Mouse (Mus musculus): ENCODE measurements at regions not wholly inside any gene's neighbourhood (a gene's known extent, or its start where the extent isn't known, plus 50 kb on each side); places are given as distances from the start of the nearest gene placed in this dataset.
"Not testable (repeated sequence)": the region's sequence is repeated elsewhere in the genome, so short reads cannot be mapped to it uniquely, and the experiment has no call there.

DNA sequence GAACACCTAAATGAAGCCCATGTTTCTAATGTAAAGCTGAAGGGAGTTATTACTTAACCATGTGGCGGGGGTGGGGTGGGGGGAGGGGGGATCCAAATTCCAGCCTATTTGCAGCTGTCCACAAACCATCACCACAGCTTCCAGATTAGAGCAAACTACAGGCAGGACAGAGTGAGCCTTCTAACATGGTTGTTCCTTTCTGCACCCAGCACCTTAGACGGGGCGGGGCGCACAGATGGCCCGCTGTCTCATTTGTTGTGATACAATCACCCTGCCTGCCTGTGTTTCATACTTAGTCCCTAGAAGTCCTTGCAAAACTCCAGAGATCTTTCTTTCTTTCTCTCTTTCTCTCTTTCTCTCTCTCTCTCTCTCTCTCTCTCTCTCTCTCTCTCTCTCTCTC lies 182.8 kb upstream of the Arhgap18 start:
- Histone ChIP-seq H3K4me1 (ENCODE audit: control insufficient read depth, insufficient read depth, low read length) (no peaks in the 10 kb centered on the region; the same call in 1 of the 2 replicates), H3K4me3 (ENCODE audit: insufficient read depth, low read length) (no peak overlapping the region), H3K27ac (ENCODE audit: insufficient read depth, low read length) (no peak overlapping the region)
- TF ChIP-seq CTCF (IDR thresholded peaks at IDR 0.05; ENCODE audit: borderline replicate concordance, insufficient read depth, low read length) = no peak
- no peak for TF ChIP-seq POLR2A (IDR thresholded peaks at IDR 0.05; ENCODE audit: low read depth, low read length)

DNA sequence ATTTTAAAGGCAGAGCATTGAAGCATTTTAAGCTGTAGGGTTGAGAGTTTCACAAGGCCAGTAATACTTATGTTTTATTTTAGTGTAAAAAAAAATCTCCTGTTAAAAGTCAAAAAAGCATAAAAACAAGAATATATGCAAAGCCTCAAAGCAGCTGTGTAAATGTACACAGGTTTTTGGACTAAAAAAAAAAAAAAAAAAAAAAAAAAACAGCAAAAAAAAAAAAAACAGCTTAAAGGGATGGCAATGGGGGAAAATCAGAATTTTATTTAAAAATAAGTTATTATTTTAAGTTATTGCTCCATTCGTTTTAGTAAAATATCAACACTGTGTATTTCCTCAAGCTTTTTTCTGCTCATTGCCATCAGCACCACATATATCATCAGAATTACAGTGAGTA lies 181.8 kb upstream of the Arhgap18 start:
- Histone ChIP-seq H3K4me3 (ENCODE audit: insufficient read depth, low read length) (no peak overlapping the region), H3K4me1 (ENCODE audit: control insufficient read depth, insufficient read depth, low read length) (no peaks in the 10 kb centered on the region; the same call in 1 of the 2 replicates), H3K27ac (ENCODE audit: insufficient read depth, low read length) (no peak overlapping the region)
- TF ChIP-seq POLR2A (IDR thresholded peaks at IDR 0.05; ENCODE audit: low read depth, low read length) (no peak), CTCF (IDR thresholded peaks at IDR 0.05; ENCODE audit: borderline replicate concordance, insufficient read depth, low read length) (no peak)

DNA sequence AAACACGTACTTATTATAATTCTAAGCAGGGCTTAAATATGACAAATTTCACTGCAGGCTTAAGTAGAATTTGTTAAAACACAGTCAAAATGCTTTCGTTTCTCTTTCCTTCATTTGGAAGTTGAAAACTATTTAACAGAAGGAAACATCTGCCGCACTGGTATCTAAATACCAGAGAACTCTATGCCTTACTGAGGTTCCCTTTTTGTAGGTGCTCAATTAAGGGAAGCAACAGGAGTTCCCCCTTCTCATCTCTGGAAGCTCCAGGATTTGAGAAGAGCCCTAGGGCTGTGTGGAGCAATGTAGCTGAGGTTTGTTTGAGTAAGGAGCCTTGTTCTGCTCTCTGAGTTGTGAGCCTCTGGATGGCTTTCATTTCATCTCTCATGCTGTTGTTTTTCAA lies 177.1 kb upstream of the Arhgap18 start:
- Histone ChIP-seq H3K4me3 (ENCODE audit: insufficient read depth, low read length) (no peak overlapping the region), H3K4me1 (ENCODE audit: control insufficient read depth, insufficient read depth, low read length) (no peaks in the 10 kb centered on the region), H3K27ac (ENCODE audit: insufficient read depth, low read length) (no peak overlapping the region)
- TF ChIP-seq POLR2A (IDR thresholded peaks at IDR 0.05; ENCODE audit: low read depth, low read length) = no peak
- TF ChIP-seq CTCF (IDR thresholded peaks at IDR 0.05; ENCODE audit: borderline replicate concordance, insufficient read depth, low read length) = no peak

DNA sequence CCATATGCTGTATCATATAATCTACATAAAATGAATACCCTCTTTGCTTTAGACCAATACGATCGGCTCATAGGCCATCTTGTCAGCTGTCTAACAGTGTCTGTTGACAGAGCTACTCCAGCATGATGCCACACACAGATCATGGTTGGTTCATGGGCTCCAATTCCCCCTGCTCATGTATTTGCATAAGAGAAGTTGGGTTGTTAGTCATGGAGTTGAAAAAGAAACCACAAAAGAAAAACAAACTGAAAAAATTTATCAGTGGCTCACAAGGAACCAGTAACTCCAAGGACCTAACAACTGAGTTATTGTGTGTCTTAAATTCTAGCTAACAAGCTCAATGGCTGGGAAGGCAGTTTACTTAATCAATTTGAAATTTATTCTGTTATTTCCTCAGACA lies 176.1 kb upstream of the Arhgap18 start:
- TF ChIP-seq POLR2A (IDR thresholded peaks at IDR 0.05; ENCODE audit: low read depth, low read length) = no peak
- no peak for TF ChIP-seq CTCF (IDR thresholded peaks at IDR 0.05; ENCODE audit: borderline replicate concordance, insufficient read depth, low read length)
- H3K4me1 ChIP-seq (ENCODE audit: control insufficient read depth, insufficient read depth, low read length) = no peaks in the 10 kb centered on the region
- no peak overlapping the region for H3K4me3 ChIP-seq (ENCODE audit: insufficient read depth, low read length)
- H3K27ac ChIP-seq (ENCODE audit: insufficient read depth, low read length) = no peak overlapping the region

DNA sequence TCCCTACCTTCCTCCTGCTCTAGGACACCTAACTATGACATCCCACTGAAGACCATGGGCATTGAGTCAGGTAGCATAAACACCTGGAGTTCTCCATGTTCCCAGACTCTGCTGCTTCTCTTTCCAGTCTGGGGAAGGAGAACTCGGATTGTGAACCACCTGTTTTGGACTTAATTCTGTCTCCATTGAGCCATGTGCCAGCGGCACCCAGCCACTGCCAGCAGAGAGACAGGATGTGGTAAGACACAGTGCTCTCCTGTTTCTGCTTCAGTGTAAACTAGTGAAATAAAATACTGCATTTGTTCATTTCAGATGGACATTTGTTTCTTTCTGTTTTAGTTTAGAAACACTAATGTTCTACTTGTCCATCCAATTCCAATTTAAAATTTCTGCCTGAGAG lies 168.1 kb upstream of the Arhgap18 start:
- Histone ChIP-seq H3K27ac (ENCODE audit: insufficient read depth, low read length) (no peak overlapping the region), H3K4me1 (ENCODE audit: control insufficient read depth, insufficient read depth, low read length) (no peaks in the 10 kb centered on the region), H3K4me3 (ENCODE audit: insufficient read depth, low read length) (no peak overlapping the region)
- no peak for TF ChIP-seq POLR2A (IDR thresholded peaks at IDR 0.05; ENCODE audit: low read depth, low read length)
- no peak for TF ChIP-seq CTCF (IDR thresholded peaks at IDR 0.05; ENCODE audit: borderline replicate concordance, insufficient read depth, low read length)

DNA sequence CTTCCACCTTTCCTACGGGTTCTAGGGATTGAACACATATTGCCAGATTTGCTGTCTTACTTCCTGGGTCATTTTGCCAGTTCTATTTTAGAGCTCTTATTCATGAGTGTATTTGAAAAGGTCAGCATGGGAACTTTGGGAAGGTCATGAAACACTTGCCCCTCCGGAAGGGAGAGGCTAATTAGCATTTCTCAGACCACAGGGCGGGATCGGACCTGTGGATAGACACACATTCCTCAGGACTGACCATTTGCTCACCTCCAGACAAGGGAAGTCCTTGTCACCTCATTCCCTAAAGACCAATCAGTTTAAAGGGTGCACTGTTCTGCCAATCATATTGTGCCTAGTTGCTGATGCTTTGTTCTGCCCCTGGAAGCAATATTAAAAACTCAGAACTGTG lies 146.1 kb upstream of the Arhgap18 start:
- not testable (repeated sequence) for H3K4me3 ChIP-seq (ENCODE audit: insufficient read depth, low read length); H3K27ac ChIP-seq (ENCODE audit: insufficient read depth, low read length); H3K4me1 ChIP-seq (ENCODE audit: control insufficient read depth, insufficient read depth, low read length)

DNA sequence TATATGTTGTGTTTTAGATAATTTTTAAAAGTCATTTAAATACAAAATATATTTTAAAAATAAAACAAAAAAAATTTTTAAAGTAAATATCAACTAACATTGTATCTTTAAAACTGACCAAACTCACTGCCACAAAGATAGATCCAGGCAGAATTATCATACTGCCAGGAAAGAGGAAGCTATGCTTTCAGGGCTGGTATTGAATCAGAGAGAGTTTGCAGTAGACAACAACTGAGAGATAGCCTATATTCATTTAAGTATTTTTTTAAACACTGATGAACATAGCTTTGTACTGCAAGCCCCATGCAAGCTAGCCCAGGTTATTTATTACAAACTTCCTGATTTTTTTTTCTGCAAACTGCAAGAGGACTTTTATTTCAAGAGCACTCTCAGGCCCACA lies 142.0 kb upstream of the Arhgap18 start:
- no peak overlapping the region for H3K4me3 ChIP-seq (ENCODE audit: insufficient read depth, low read length)
- TF ChIP-seq CTCF (IDR thresholded peaks at IDR 0.05; ENCODE audit: borderline replicate concordance, insufficient read depth, low read length) (no peak), POLR2A (IDR thresholded peaks at IDR 0.05; ENCODE audit: low read depth, low read length) (no peak)
- no peaks in the 10 kb centered on the region for H3K4me1 ChIP-seq (ENCODE audit: control insufficient read depth, insufficient read depth, low read length)
- no peak overlapping the region for H3K27ac ChIP-seq (ENCODE audit: insufficient read depth, low read length)

DNA sequence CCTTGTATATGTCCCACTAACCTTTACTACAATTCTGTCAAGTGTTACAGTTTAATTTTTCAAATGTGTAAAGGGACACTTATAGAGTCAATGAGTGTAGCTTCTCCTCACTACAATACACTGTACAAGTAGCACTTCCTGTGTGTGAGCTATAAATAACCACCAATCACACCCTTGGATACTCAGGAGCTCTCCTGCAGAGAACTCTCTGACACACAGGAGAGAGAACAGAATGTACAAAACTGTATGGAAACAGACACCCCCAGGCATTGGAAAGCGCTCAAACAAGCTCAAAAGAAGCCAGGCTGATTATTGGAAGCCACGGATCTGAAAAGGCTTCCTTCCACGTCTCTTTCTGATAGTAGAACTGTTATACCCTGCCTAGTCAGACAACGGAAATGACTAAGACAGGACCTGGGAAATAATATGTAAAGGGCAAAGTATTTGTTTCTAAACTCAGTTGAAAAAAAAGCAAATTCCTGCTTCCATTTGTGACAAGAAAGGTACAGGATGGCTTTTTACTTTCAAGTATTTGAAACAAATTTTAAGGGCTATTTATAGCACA lies 122.9 kb upstream of the Arhgap18 start:
- no peak overlapping the region for H3K4me3 ChIP-seq (ENCODE audit: insufficient read depth, low read length)
- TF ChIP-seq POLR2A (IDR thresholded peaks at IDR 0.05; ENCODE audit: low read depth, low read length) (no peak), CTCF (IDR thresholded peaks at IDR 0.05; ENCODE audit: borderline replicate concordance, insufficient read depth, low read length) (no peak)
- H3K4me1 ChIP-seq (ENCODE audit: control insufficient read depth, insufficient read depth, low read length) = no peaks in the 10 kb centered on the region
- H3K27ac ChIP-seq (ENCODE audit: insufficient read depth, low read length) = no peak overlapping the region

DNA sequence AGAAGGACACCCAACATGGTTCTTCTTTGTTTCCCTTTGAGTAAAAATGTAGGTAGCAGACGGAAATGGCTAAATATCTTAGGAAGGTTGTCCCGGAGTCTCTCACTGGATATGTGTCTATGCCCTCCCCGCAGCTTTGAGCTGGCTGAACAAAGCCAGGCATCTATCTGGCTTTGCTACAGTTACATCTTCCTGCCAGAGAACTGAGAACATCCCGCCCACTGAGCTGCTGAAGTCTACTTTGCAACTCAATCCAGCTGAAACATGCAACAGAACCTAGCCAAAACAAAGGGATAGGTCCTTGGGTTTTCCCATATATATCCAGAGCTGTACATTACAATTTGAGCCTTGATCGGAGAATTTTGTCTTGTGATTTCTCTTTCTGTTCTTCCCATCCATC lies 121.0 kb upstream of the Arhgap18 start:
- Histone ChIP-seq H3K4me3 (ENCODE audit: insufficient read depth, low read length) (no peak overlapping the region), H3K4me1 (ENCODE audit: control insufficient read depth, insufficient read depth, low read length) (no peaks in the 10 kb centered on the region), H3K27ac (ENCODE audit: insufficient read depth, low read length) (no peak overlapping the region)
- no peak for TF ChIP-seq POLR2A (IDR thresholded peaks at IDR 0.05; ENCODE audit: low read depth, low read length)

DNA sequence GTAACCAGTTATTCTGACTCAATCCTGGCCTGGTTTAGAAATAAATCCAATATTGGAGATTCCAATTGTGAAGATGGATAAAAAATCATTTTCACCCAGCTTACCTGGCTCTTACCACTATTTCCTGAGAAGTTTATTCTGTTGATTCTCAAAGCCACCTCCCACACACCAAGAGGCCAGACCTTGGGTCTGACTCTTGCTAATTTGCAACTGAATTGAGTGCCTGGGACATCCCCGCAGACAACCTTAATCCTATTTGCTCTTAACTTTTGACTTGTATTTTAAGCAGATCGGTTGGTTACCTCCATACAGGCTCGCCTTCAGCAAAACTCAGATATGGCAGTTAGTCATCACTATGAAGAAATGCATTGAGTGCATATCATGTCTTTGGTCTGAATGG lies 115.8 kb upstream of the Arhgap18 start:
- Histone ChIP-seq H3K4me1 (ENCODE audit: control insufficient read depth, insufficient read depth, low read length) (no peaks in the 10 kb centered on the region), H3K4me3 (ENCODE audit: insufficient read depth, low read length) (no peak overlapping the region), H3K27ac (ENCODE audit: insufficient read depth, low read length) (no peak overlapping the region)
- TF ChIP-seq POLR2A (IDR thresholded peaks at IDR 0.05; ENCODE audit: low read depth, low read length) = no peak
- TF ChIP-seq CTCF (IDR thresholded peaks at IDR 0.05; ENCODE audit: borderline replicate concordance, insufficient read depth, low read length) = no peak

DNA sequence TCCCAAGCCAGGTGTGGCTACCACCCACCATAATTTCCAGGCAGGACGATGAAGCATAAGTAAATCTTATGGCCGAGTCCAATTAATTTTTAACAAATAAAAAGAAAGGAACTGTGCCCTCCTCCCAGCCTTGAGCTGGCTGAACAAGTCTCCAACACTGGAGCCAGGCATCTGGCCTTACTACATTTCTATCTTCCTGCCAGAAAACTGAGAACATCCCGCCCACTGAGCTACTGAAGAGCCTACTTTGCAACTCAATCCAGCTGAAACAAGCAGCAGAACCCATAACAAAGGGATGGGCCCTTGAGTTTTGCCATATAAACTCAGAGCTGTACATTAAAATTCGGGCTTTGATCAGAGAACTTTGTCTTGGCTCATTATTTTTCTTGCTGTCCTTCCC lies 115.2 kb upstream of the Arhgap18 start:
- Histone ChIP-seq H3K4me1 (ENCODE audit: control insufficient read depth, insufficient read depth, low read length) (no peaks in the 10 kb centered on the region), H3K4me3 (ENCODE audit: insufficient read depth, low read length) (no peak overlapping the region), H3K27ac (ENCODE audit: insufficient read depth, low read length) (no peak overlapping the region)
- TF ChIP-seq POLR2A (IDR thresholded peaks at IDR 0.05; ENCODE audit: low read depth, low read length) = no peak
- TF ChIP-seq CTCF (IDR thresholded peaks at IDR 0.05; ENCODE audit: borderline replicate concordance, insufficient read depth, low read length) = no peak
